Mouse (Mus musculus): ENCODE measurements around the gene Smyd3.

- TF ChIP-seq POLR2A (IDR thresholded peaks at IDR 0.05; ENCODE audit: extremely low read depth, insufficient read depth, low read length) (no peak), CTCF (IDR thresholded peaks at IDR 0.05; ENCODE audit: low read depth, low read length) (no peak)
Observed at GRCm38 (mm10) chr1:179547176-179547575, 29.3 kb upstream of the Smyd3 start.

All from liver, adult 2 months (tissue).